Comparison of ENCODE assay signal across 25 mouse cellular contexts in genomic region chr12:90954740-90955473, GRCm38 (mm10).
DNase-seq lines count a peak whose midpoint lies in the region; ATAC-seq and TF ChIP-seq lines count a peak whose summit lies in the region.
"Had no signal": no experiment of that assay in that cellular context is flagged by ENCODE, and none has a peak within 500 bp of the region (broad histone marks: within the 10 kb centered on the region; RNA-seq: fewer than 3 reads in every experiment).

No protein-coding gene starts in this region.

- DNase-seq in forebrain, embryonic 11.5 days (ENCODE audit: low spot score), result no peak
- no peak for DNase-seq in hindbrain, embryonic 14.5 days (ENCODE audit: low spot score)
- peak; percentile 4 for DNase-seq in right cerebral cortex, adult 18-20 months
- no peak for DNase-seq in right cerebral cortex, postnatal 36 days (ENCODE audit: low spot score in 2 of 2)
- peak; percentile 58 for DNase-seq in forebrain, postnatal 0 days
- no peak for DNase-seq in adipocyte (ENCODE audit: low spot score)
- DNase-seq: adrenal gland, postnatal 25 days; cerebellum, adult 11-12 months; cerebellum, adult 9-11 months; gastrocnemius, adult 2 months; heart, postnatal 10 days; kidney, adult 8-10 months; kidney, postnatal 4 days; lung, embryonic 14.5 days; lung, postnatal 14 days; midbrain, embryonic 14.5 days; thymus, adult 2 months; thymus, postnatal 36 days had no signal

- H3K27ac ChIP-seq in forebrain, embryonic 13.5 days, result no peak overlapping the region
- no peak overlapping the region for H3K27ac ChIP-seq in forebrain, embryonic 11.5 days (ENCODE audit: low read depth, low read length)
- H3K27ac ChIP-seq in hindbrain, embryonic 16.5 days (ENCODE audit: low read depth, low read length), result no peak overlapping the region
- no peak overlapping the region for H3K27ac ChIP-seq in hindbrain, embryonic 14.5 days
- no peak overlapping the region; the same call in 1 of the 2 replicates for H3K27ac ChIP-seq in forebrain, postnatal 0 days (ENCODE audit: low read depth, low read length)
- H3K27ac ChIP-seq: gastrocnemius, adult 2 months; heart, embryonic 13.5 days; kidney, postnatal 0 days; limb, embryonic 12.5 days; liver, embryonic 15.5 days had no signal

- no peak overlapping the region for H3K4me2 ChIP-seq in forebrain, embryonic 13.5 days
- no peak overlapping the region for H3K4me2 ChIP-seq in forebrain, embryonic 11.5 days (ENCODE audit: low read depth, low read length, severe bottlenecking)
- no peak overlapping the region for H3K4me2 ChIP-seq in hindbrain, embryonic 16.5 days (ENCODE audit: low read length)
- H3K4me2 ChIP-seq in hindbrain, embryonic 14.5 days (replicated peaks), result no peak overlapping the region
- no peak overlapping the region for H3K4me2 ChIP-seq in forebrain, postnatal 0 days (ENCODE audit: low read depth)
- H3K4me2 ChIP-seq: heart, embryonic 13.5 days; limb, embryonic 12.5 days; liver, embryonic 15.5 days; lung, embryonic 14.5 days had no signal

- H3K36me3 ChIP-seq in forebrain, embryonic 13.5 days (ENCODE audit: poor library complexity, severe bottlenecking), result no peaks in the 10 kb centered on the region
- no peaks in the 10 kb centered on the region for H3K36me3 ChIP-seq in forebrain, embryonic 11.5 days (ENCODE audit: control insufficient read depth, insufficient read depth, low read length)
- H3K36me3 ChIP-seq in hindbrain, embryonic 16.5 days (ENCODE audit: control insufficient read depth, insufficient read depth, low read length), result no peaks in the 10 kb centered on the region
- no peaks in the 10 kb centered on the region for H3K36me3 ChIP-seq in hindbrain, embryonic 14.5 days (replicated peaks; ENCODE audit: control insufficient read depth, insufficient read depth)
- no peaks in the 10 kb centered on the region for H3K36me3 ChIP-seq in forebrain, postnatal 0 days (ENCODE audit: insufficient read depth)
- H3K36me3 ChIP-seq: heart, embryonic 13.5 days; limb, embryonic 12.5 days; liver, embryonic 15.5 days had no signal

- no peaks in the 10 kb centered on the region for H3K9me3 ChIP-seq in forebrain, embryonic 13.5 days (replicated peaks)
- H3K9me3 ChIP-seq in forebrain, embryonic 11.5 days (ENCODE audit: control insufficient read depth, low read length), result no peaks in the 10 kb centered on the region
- H3K9me3 ChIP-seq in hindbrain, embryonic 16.5 days (ENCODE audit: control insufficient read depth, low read length), result no peaks in the 10 kb centered on the region
- no peaks in the 10 kb centered on the region for H3K9me3 ChIP-seq in hindbrain, embryonic 14.5 days (ENCODE audit: control insufficient read depth, low read length)
- no peaks in the 10 kb centered on the region for H3K9me3 ChIP-seq in forebrain, postnatal 0 days (ENCODE audit: low read length)
- H3K9me3 ChIP-seq: heart, embryonic 13.5 days; limb, embryonic 12.5 days; liver, embryonic 15.5 days had no signal

- H3K4me3 ChIP-seq in forebrain, embryonic 13.5 days, result no peak overlapping the region
- no peak overlapping the region for H3K4me3 ChIP-seq in forebrain, embryonic 11.5 days (ENCODE audit: low read depth, low read length)
- no peak overlapping the region for H3K4me3 ChIP-seq in hindbrain, embryonic 16.5 days (ENCODE audit: low read length)
- H3K4me3 ChIP-seq in hindbrain, embryonic 14.5 days (replicated peaks; ENCODE audit: low read length), result no peak overlapping the region
- no peak overlapping the region for H3K4me3 ChIP-seq in forebrain, postnatal 0 days (ENCODE audit: low read depth, low read length)
- H3K4me3 ChIP-seq: gastrocnemius, adult 2 months; heart, embryonic 13.5 days; limb, embryonic 12.5 days; liver, embryonic 15.5 days had no signal

- H3K4me1 ChIP-seq in forebrain, embryonic 13.5 days, result no peaks in the 10 kb centered on the region
- no peaks in the 10 kb centered on the region for H3K4me1 ChIP-seq in forebrain, embryonic 11.5 days (replicated peaks; ENCODE audit: control insufficient read depth, insufficient read depth, low read length)
- no peaks in the 10 kb centered on the region for H3K4me1 ChIP-seq in hindbrain, embryonic 16.5 days (ENCODE audit: control insufficient read depth, insufficient read depth, low read depth, low read length)
- no peaks in the 10 kb centered on the region for H3K4me1 ChIP-seq in hindbrain, embryonic 14.5 days (replicated peaks; ENCODE audit: control insufficient read depth, insufficient read depth, low read length)
- H3K4me1 ChIP-seq in forebrain, postnatal 0 days (ENCODE audit: insufficient read depth), result no peaks in the 10 kb centered on the region
- H3K4me1 ChIP-seq: heart, embryonic 13.5 days; limb, embryonic 12.5 days; liver, embryonic 15.5 days had no signal

- ATAC-seq in forebrain, embryonic 13.5 days, result peak; percentile 90
- ATAC-seq in forebrain, embryonic 11.5 days (replicated peaks; ENCODE audit: low FRiP score), result no peak
- ATAC-seq in hindbrain, embryonic 16.5 days, result peak; percentile 48
- ATAC-seq in hindbrain, embryonic 14.5 days (ENCODE audit: low FRiP score), result no peak
- peak; percentile 88 for ATAC-seq in forebrain, postnatal 0 days
- ATAC-seq: intestine, embryonic 16.5 days had no signal

- no peaks in the 10 kb centered on the region for H3K27me3 ChIP-seq in forebrain, embryonic 13.5 days
- H3K27me3 ChIP-seq in forebrain, embryonic 11.5 days (ENCODE audit: control insufficient read depth, insufficient read depth, low read length), result no peaks in the 10 kb centered on the region
- H3K27me3 ChIP-seq in hindbrain, embryonic 16.5 days (replicated peaks; ENCODE audit: control insufficient read depth, insufficient read depth, low read length), result no peaks in the 10 kb centered on the region
- H3K27me3 ChIP-seq in hindbrain, embryonic 14.5 days (ENCODE audit: control insufficient read depth, insufficient read depth, low read length), result no peaks in the 10 kb centered on the region
- H3K27me3 ChIP-seq in forebrain, postnatal 0 days (ENCODE audit: insufficient read depth, low read length), result no peaks in the 10 kb centered on the region
- H3K27me3 ChIP-seq: heart, embryonic 13.5 days; limb, embryonic 12.5 days; liver, embryonic 15.5 days had no signal

- whole genome bisulfite sequencing in forebrain, embryonic 13.5 days, result 63% methylated on average over 7 of the region's 7 CpGs
- 80% methylated on average over 7 of the region's 7 CpGs for WGBS in forebrain, embryonic 11.5 days
- WGBS in hindbrain, embryonic 16.5 days, result 76% methylated on average over 7 of the region's 7 CpGs
- 78% methylated on average over 7 of the region's 7 CpGs for WGBS in hindbrain, embryonic 14.5 days
- WGBS in forebrain, postnatal 0 days, result 34% methylated on average over 7 of the region's 7 CpGs

- TF ChIP-seq CTCF in forebrain, postnatal 0 days (IDR thresholded peaks at IDR 0.05; ENCODE audit: low read depth), result no peak

- H3K9ac ChIP-seq in forebrain, embryonic 13.5 days, result no peak overlapping the region
- H3K9ac ChIP-seq in forebrain, embryonic 11.5 days (ENCODE audit: low read length), result no peak overlapping the region
- no peak overlapping the region for H3K9ac ChIP-seq in hindbrain, embryonic 16.5 days (ENCODE audit: low read depth, low read length)
- no peak overlapping the region for H3K9ac ChIP-seq in hindbrain, embryonic 14.5 days
- H3K9ac ChIP-seq in forebrain, postnatal 0 days, result no peak overlapping the region
- H3K9ac ChIP-seq: heart, embryonic 13.5 days; limb, embryonic 12.5 days; liver, embryonic 15.5 days; lung, embryonic 14.5 days had no signal

Comparison
In these comparisons a context has a peak if more than half of its experiments do, and no peak if none do; other contexts are left out.
1. ATAC-seq: peak in forebrain, embryonic 13.5 days (single experiment), hindbrain, embryonic 16.5 days (single experiment) and forebrain, postnatal 0 days (single experiment); none in forebrain, embryonic 11.5 days (single experiment) and hindbrain, embryonic 14.5 days (single experiment).
2. DNase-seq: peak in right cerebral cortex, adult 18-20 months (single experiment) and forebrain, postnatal 0 days (single experiment); none in forebrain, embryonic 11.5 days (single experiment), hindbrain, embryonic 14.5 days (single experiment), right cerebral cortex, postnatal 36 days (0 of 2) and adipocyte (single experiment).